Mouse (Mus musculus) limb, embryonic 14.5 days (tissue): ENCODE measurements around the gene Rpl29. TPM values are rescaled to one million over a fixed set of nuclear protein-coding genes. Genes with fewer than 3 reads are reported as not detected.

Experiments
- ATAC-seq: fragments of 200-750 bp; cut with Nextera tagmentation; 2 replicates; pipeline ENCODE4 v1.8.0; 2017; ENCODE audit warnings: low read depth, moderate number of reproducible peaks, moderate TSS enrichment; ENCODE audit not compliant: low FRiP score
- DNase-seq: peaks from one replicate; pipeline ENCODE4 v3.0.0-alpha.2; 2015; ENCODE audit warnings: low spot score
- H3K27ac ChIP-seq: fragments of 300-500 bp; sonication (generic); replicated peaks from 2 replicates; pipeline ENCODE4 v1.5.1; 2014; ENCODE audit warnings: low read depth, mild to moderate bottlenecking, low read length, moderate library complexity, mixed read lengths
- H3K27me3 ChIP-seq: fragments of 300-500 bp; sonication (generic); 2 replicates; pipeline ENCODE4 v1.6.1; 2014; ENCODE audit warnings: low read length, mixed read lengths; ENCODE audit not compliant: control insufficient read depth, insufficient read depth
- H3K36me3 ChIP-seq: fragments of 300-500 bp; sonication (generic); 2 replicates; pipeline ENCODE4 v1.6.1; 2014; ENCODE audit warnings: mild to moderate bottlenecking, low read length, moderate library complexity, mixed read lengths; ENCODE audit not compliant: control insufficient read depth, insufficient read depth
- H3K4me1 ChIP-seq: fragments of 300-500 bp; sonication (generic); 2 replicates; pipeline ENCODE4 v1.6.1; 2014; ENCODE audit warnings: antibody characterized with exemption, low read length, mixed read lengths; ENCODE audit not compliant: control insufficient read depth, insufficient read depth
- H3K4me2 ChIP-seq: fragments of 300-500 bp; sonication (generic); replicated peaks from 2 replicates; pipeline ENCODE4 v1.6.1; 2014; ENCODE audit warnings: low read depth, mild to moderate bottlenecking, low read length, moderate library complexity; ENCODE audit not compliant: severe bottlenecking
- H3K4me3 ChIP-seq: fragments of 300-500 bp; sonication (generic); replicated peaks from 2 replicates; pipeline ENCODE4 v1.5.1; 2014; ENCODE audit warnings: low read length
- H3K9ac ChIP-seq: fragments of 300-500 bp; sonication (generic); 2 replicates; pipeline ENCODE4 v1.6.1; 2014; ENCODE audit warnings: mild to moderate bottlenecking, low read depth, low read length, moderate library complexity; ENCODE audit not compliant: severe bottlenecking
- H3K9me3 ChIP-seq: fragments of 300-500 bp; sonication (generic); 2 replicates; pipeline ENCODE4 v1.6.1; 2016; ENCODE audit warnings: low read length; ENCODE audit not compliant: control insufficient read depth
- POLR2A ChIP-seq: fragments of 200-500 bp; IDR thresholded peaks from 2 replicates; pipeline ENCODE4 v1.8.0; 2012; ENCODE audit warnings: inconsistent platforms, mild to moderate bottlenecking, moderate library complexity, borderline replicate concordance; ENCODE audit not compliant: insufficient read depth, insufficient read length; ENCODE audit errors: extremely low read depth
- WGBS: fragments of 180-500 bp; shearing (Covaris S2); extraction: QIAGEN DNeasy Blood & Tissue Kit; methylation state at CpG from one replicate; pipeline ENCODE4 v1.1.7; 2014; 5-methylcytosine and 5-hydroxymethylcytosine counted together
- polyA plus RNA-seq, 2 experiments: library from polyadenylated mRNA; depleted of rRNA in 1 of 2; stranded (reverse) in 1 of 2; unstranded in 1 of 2; fragments of >200 nt; fragmentation: Nextera tagmentation in 1 of 2; extraction: Ambion mirVana in 1 of 2; gene quantifications; 2 replicates each; pipeline versions ENCODE4 v1.2.1 to v1.2.3; 2012 to 2014

Rpl29 gene
- polyA plus RNA-seq, 2 experiments, result 1,047 to 1,180 TPM

DNA sequence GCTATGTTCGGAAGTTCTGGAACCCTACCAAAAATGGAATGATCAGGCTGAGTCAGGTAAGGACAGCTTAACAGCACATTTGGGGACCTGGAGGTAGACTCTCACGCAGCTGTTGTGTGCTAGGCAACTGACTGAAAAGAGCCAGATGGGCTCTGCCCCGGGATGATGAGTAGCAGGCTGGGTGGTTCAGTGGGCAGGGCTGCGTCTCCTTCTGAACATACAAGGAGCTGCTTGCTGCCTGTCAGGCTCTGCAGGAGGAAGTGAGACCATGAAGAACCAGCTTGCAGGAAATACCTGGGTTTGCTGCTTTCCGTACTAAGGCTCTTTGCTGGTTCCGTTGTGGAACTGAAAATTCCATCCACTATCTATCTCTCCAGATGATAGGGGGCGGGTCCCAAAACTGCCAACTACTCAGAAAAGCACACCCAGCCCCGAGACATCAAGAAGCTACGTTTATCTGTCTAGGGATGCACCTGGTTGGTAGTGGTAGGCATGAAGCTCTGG, 18.1 kb upstream of the Rpl29 start:
- WGBS, result 67% methylated on average over 9 of the region's 9 CpGs

GRCm38 (mm10) chr9:106411729-106412128, 17.5 kb upstream of the Rpl29 start:
- H3K4me1 ChIP-seq, result 0 out of 2 replicates have a peak, but pooled peaks cover 2% of the 10 kb centered on the region
- H3K4me3 ChIP-seq, result no peak overlapping the region
- 73% methylated on average over 6 of the region's 6 CpGs for WGBS

More for the DNA sequence above, 18.1 kb upstream of the Rpl29 start:
- H3K4me2 ChIP-seq, result no peak overlapping the region
- peaks cover 6% of the 10 kb centered on the region; the same call in 1 of the 2 replicates for H3K4me1 ChIP-seq
- ATAC-seq, result no peak
- no peaks in the 10 kb centered on the region for H3K36me3 ChIP-seq
- no peaks in the 10 kb centered on the region for H3K27me3 ChIP-seq
- no peaks in the 10 kb centered on the region; the same call in 1 of the 2 replicates for H3K9me3 ChIP-seq
- no peak for TF ChIP-seq POLR2A
- H3K4me3 ChIP-seq, result no peak overlapping the region
- no peak overlapping the region for H3K27ac ChIP-seq
- no peak overlapping the region for H3K9ac ChIP-seq
- no peak for DNase-seq

GRCm38 (mm10) chr9:106412210-106412609, 17.0 kb upstream of the Rpl29 start:
- no peaks in the 10 kb centered on the region; the same call in 1 of the 2 replicates for H3K9me3 ChIP-seq
- no peak overlapping the region for H3K4me3 ChIP-seq
- DNase-seq (no peak), ATAC-seq (no peak)
- 59% methylated on average over 3 of the region's 3 CpGs for WGBS
- H3K27me3 ChIP-seq, result no peaks in the 10 kb centered on the region
- no peak overlapping the region for H3K9ac ChIP-seq
- peaks cover 5% of the 10 kb centered on the region for H3K4me1 ChIP-seq
- H3K36me3 ChIP-seq, result no peaks in the 10 kb centered on the region
- no peak for TF ChIP-seq POLR2A
- no peak overlapping the region for H3K4me2 ChIP-seq
- no peak overlapping the region for H3K27ac ChIP-seq

More at GRCm38 (mm10) chr9:106411729-106412128, 17.5 kb upstream of the Rpl29 start:
- ATAC-seq (no peak), DNase-seq (no peak)
- Histone ChIP-seq H3K9ac (no peak overlapping the region), H3K4me2 (no peak overlapping the region), H3K9me3 (no peaks in the 10 kb centered on the region; the same call in 1 of the 2 replicates), H3K36me3 (no peaks in the 10 kb centered on the region), H3K27me3 (no peaks in the 10 kb centered on the region), H3K27ac (no peak overlapping the region)
- TF ChIP-seq POLR2A, result no peak

DNA sequence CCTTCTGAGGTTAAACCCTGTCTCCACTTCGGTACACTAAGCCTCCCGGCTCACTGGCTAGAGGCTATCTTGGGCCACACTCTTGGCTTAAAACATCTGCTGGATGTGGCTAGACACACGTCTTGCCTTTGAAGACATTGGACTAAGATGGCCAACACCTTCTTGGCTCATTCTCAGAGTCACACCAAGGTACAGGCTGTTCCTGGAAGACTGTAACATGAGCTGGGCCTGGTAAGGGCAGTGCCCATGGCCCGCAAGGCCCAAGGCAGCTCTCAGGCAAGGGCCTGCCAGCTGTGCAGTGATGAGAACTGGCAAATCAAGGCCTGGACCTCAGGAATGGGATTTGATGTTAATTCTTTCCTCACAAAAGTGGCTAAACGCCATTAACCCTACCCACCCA, 15.6 kb upstream of the Rpl29 start:
- H3K4me2 ChIP-seq, result no peak overlapping the region
- H3K4me1 ChIP-seq, result peaks cover 18% of the 10 kb centered on the region
- no peak overlapping the region for H3K9ac ChIP-seq
- WGBS, result 66% methylated on average over 5 of the region's 5 CpGs
- no peak for TF ChIP-seq POLR2A
- no peaks in the 10 kb centered on the region for H3K36me3 ChIP-seq
- DNase-seq (no peak), ATAC-seq (no peak)
- H3K27me3 ChIP-seq, result no peaks in the 10 kb centered on the region
- H3K27ac ChIP-seq, result no peak overlapping the region
- H3K4me3 ChIP-seq, result no peak overlapping the region
- no peaks in the 10 kb centered on the region; the same call in 1 of the 2 replicates for H3K9me3 ChIP-seq

DNA sequence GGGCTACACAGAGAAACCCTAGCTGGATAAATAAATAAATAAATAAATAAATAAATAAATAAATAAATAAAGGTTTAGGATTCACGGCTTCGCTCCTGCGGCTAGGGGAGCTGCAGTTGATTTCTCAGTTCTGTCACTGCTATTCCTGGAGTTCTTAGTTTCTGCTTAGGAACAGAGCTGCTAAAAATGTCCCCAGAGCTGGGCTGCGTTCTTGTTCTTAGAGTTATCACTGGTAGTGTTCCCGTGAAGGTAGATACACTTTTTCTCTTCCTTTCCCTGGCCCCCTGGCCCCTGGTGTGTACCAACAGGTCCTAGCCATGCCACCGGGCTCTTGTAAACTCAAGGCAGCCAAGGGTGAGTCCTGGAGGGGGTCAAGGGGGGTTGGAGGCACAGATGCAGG, 12.4 kb upstream of the Rpl29 start:
- no peak for TF ChIP-seq POLR2A
- 79% methylated on average over 6 of the region's 6 CpGs for WGBS
- peaks cover 43% of the 10 kb centered on the region for H3K4me1 ChIP-seq
- no peak overlapping the region for H3K4me3 ChIP-seq
- H3K9ac ChIP-seq, result no peak overlapping the region
- DNase-seq, result no peak
- H3K9me3 ChIP-seq, result no peaks in the 10 kb centered on the region
- no peak for ATAC-seq
- no peaks in the 10 kb centered on the region for H3K27me3 ChIP-seq
- no peaks in the 10 kb centered on the region for H3K36me3 ChIP-seq
- no peak overlapping the region for H3K27ac ChIP-seq
- no peak overlapping the region for H3K4me2 ChIP-seq
